8 mouse cellular contexts compared by ENCODE assay signal in the genomic region with DNA sequence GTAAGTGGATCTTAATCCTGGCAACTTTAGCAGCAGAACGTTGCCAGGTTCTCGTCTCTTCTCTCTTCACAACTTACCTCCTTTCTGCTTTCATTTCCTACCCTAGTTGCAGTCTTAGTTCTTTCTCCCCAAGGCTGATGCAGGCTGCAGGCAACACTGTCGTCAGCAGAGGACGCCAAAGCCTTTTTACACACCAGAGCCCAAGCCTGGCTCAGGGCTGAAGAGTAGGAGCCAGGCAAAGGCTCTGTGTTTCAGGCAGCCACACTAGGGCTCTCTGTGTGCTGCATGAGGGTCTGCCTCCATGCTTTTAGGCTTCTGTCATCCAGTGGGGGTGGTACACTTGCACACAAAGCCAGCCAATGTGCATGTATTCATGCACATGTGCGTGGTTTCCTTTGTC. TPM values are rescaled to one million over a fixed set of nuclear protein-coding genes. Genes with fewer than 3 reads are reported as not detected.
DNase-seq lines count a peak whose midpoint lies in the region; ATAC-seq and TF ChIP-seq lines count a peak whose summit lies in the region.

No protein-coding gene starts in this region.

- H3K9ac ChIP-seq in kidney, postnatal 0 days (ENCODE audit: low read depth, low read length), result no peak overlapping the region
- H3K9ac ChIP-seq in kidney, embryonic 15.5 days, result no peak overlapping the region
- H3K9ac ChIP-seq in embryonic facial prominence, embryonic 11.5 days (replicated peaks; ENCODE audit: low read length), result no peak overlapping the region
- no peak overlapping the region for H3K9ac ChIP-seq in midbrain, embryonic 14.5 days (replicated peaks; ENCODE audit: low read length)

- no peak for ATAC-seq in kidney, postnatal 0 days (replicated peaks; ENCODE audit: low FRiP score, low read depth)
- ATAC-seq in kidney, embryonic 15.5 days (replicated peaks; ENCODE audit: low FRiP score), result no peak
- no peak for ATAC-seq in embryonic facial prominence, embryonic 11.5 days (replicated peaks; ENCODE audit: insufficient number of reproducible peaks, low FRiP score, low TSS enrichment, low read depth)
- peak; percentile 46; the same call in 1 of the 2 replicates for ATAC-seq in midbrain, embryonic 14.5 days (ENCODE audit: low FRiP score, low TSS enrichment)

- peak; percentile 86 for TF ChIP-seq CTCF in kidney, postnatal 0 days (IDR thresholded peaks at IDR 0.05; ENCODE audit: low read depth)

- no peaks in the 10 kb centered on the region for H3K9me3 ChIP-seq in kidney, postnatal 0 days (replicated peaks; ENCODE audit: low read length)
- no peaks in the 10 kb centered on the region for H3K9me3 ChIP-seq in kidney, embryonic 15.5 days (replicated peaks)
- no peaks in the 10 kb centered on the region for H3K9me3 ChIP-seq in embryonic facial prominence, embryonic 11.5 days (replicated peaks; ENCODE audit: control insufficient read depth, low read length)
- H3K9me3 ChIP-seq in midbrain, embryonic 14.5 days (ENCODE audit: control insufficient read depth, low read length), result no peaks in the 10 kb centered on the region

- no peaks in the 10 kb centered on the region for H3K36me3 ChIP-seq in kidney, postnatal 0 days (ENCODE audit: insufficient read depth, low read length)
- no peaks in the 10 kb centered on the region for H3K36me3 ChIP-seq in kidney, embryonic 15.5 days
- no peaks in the 10 kb centered on the region for H3K36me3 ChIP-seq in embryonic facial prominence, embryonic 11.5 days (replicated peaks; ENCODE audit: control insufficient read depth, insufficient read depth, low read depth, low read length)
- H3K36me3 ChIP-seq in midbrain, embryonic 14.5 days (ENCODE audit: control insufficient read depth, insufficient read depth, low read length), result no peaks in the 10 kb centered on the region

- H3K27ac ChIP-seq in kidney, postnatal 0 days, result no peak overlapping the region
- no peak overlapping the region for H3K27ac ChIP-seq in kidney, embryonic 15.5 days
- H3K27ac ChIP-seq in embryonic facial prominence, embryonic 11.5 days (replicated peaks; ENCODE audit: low read depth, low read length), result no peak overlapping the region
- no peak overlapping the region for H3K27ac ChIP-seq in midbrain, embryonic 14.5 days (replicated peaks; ENCODE audit: low read depth, low read length)

- no peaks in the 10 kb centered on the region for H3K27me3 ChIP-seq in kidney, postnatal 0 days (ENCODE audit: insufficient read depth, low read length)
- no peaks in the 10 kb centered on the region for H3K27me3 ChIP-seq in kidney, embryonic 15.5 days
- H3K27me3 ChIP-seq in embryonic facial prominence, embryonic 11.5 days (ENCODE audit: control insufficient read depth, insufficient read depth, low read length), result no peaks in the 10 kb centered on the region
- no peaks in the 10 kb centered on the region for H3K27me3 ChIP-seq in midbrain, embryonic 14.5 days (ENCODE audit: control insufficient read depth, insufficient read depth, low read length)

- H3K4me2 ChIP-seq in kidney, postnatal 0 days (ENCODE audit: low read length), result no peak overlapping the region
- no peak overlapping the region for H3K4me2 ChIP-seq in kidney, embryonic 15.5 days
- no peak overlapping the region for H3K4me2 ChIP-seq in embryonic facial prominence, embryonic 11.5 days (ENCODE audit: low read depth, low read length)
- H3K4me2 ChIP-seq in midbrain, embryonic 14.5 days (ENCODE audit: low read length), result no peak overlapping the region

- H3K4me1 ChIP-seq in kidney, postnatal 0 days (replicated peaks; ENCODE audit: insufficient read depth, low read length), result no peaks in the 10 kb centered on the region
- peaks cover 5% of the 10 kb centered on the region; the same call in 1 of the 2 replicates for H3K4me1 ChIP-seq in kidney, embryonic 15.5 days
- H3K4me1 ChIP-seq in embryonic facial prominence, embryonic 11.5 days (ENCODE audit: control insufficient read depth, insufficient read depth, low read length), result no peaks in the 10 kb centered on the region
- H3K4me1 ChIP-seq in midbrain, embryonic 14.5 days (ENCODE audit: control insufficient read depth, insufficient read depth, low read length), result no peaks in the 10 kb centered on the region

- DNase-seq in kidney, postnatal 0 days (ENCODE audit: low spot score), result peak; percentile 78
- peak; percentile 60 for DNase-seq in ZHBTc4 (ENCODE audit: low read depth, low spot score)
- DNase-seq in embryonic facial prominence, embryonic 11.5 days (ENCODE audit: low spot score), result peak; percentile 68
- peak; percentile 44 for DNase-seq in layer of hippocampus, adult 9-10 months (ENCODE audit: low spot score)
- DNase-seq in midbrain, embryonic 14.5 days, result peak; percentile 89
- DNase-seq in urinary bladder, postnatal 14 days (ENCODE audit: low spot score), result no peak
- no peak for DNase-seq in ovary, adult 18-20 months (ENCODE audit: low spot score)

- H3K4me3 ChIP-seq in kidney, postnatal 0 days (replicated peaks; ENCODE audit: low read depth, low read length), result no peak overlapping the region
- H3K4me3 ChIP-seq in kidney, embryonic 15.5 days (replicated peaks), result no peak overlapping the region
- no peak overlapping the region for H3K4me3 ChIP-seq in embryonic facial prominence, embryonic 11.5 days (ENCODE audit: low read depth, low read length)
- no peak overlapping the region for H3K4me3 ChIP-seq in midbrain, embryonic 14.5 days (replicated peaks; ENCODE audit: low read depth, low read length)

- WGBS in kidney, postnatal 0 days, result 24% methylated on average over 5 of the region's 5 CpGs
- WGBS in kidney, embryonic 15.5 days, result 27% methylated on average over 5 of the region's 5 CpGs
- 32% methylated on average over 5 of the region's 5 CpGs for WGBS in embryonic facial prominence, embryonic 11.5 days
- WGBS in midbrain, embryonic 14.5 days, result 24% methylated on average over 5 of the region's 5 CpGs

RNA-seq across cellular contexts. Expression of a gene that starts 17.3 kb away (rescaled TPM):
- polyA plus RNA-seq in kidney, postnatal 0 days (2015; fragmentation: Nextera tagmentation; extraction: Ambion mirVana), result 60.9 and 62.2 TPM in 2 replicates
- polyA plus RNA-seq in kidney, embryonic 15.5 days (2015; fragmentation: Nextera tagmentation; extraction: Ambion mirVana), result 33.2 and 39.7 TPM in 2 replicates
- polyA plus RNA-seq in embryonic facial prominence, embryonic 11.5 days (2014; fragmentation: Nextera tagmentation; extraction: Ambion mirVana), result 11.0 and 13.6 TPM in 2 replicates
- 2.7 and 5.6 TPM in 2 replicates for polyA plus RNA-seq in midbrain, embryonic 14.5 days (2014; fragmentation: Nextera tagmentation; extraction: Ambion mirVana)

RNA-seq across cellular contexts. Expression of a gene that starts 40.0 kb away (rescaled TPM):
- polyA plus RNA-seq in kidney, postnatal 0 days (2015; fragmentation: Nextera tagmentation; extraction: Ambion mirVana), result not detected in 2 replicates
- not detected in 2 replicates for polyA plus RNA-seq in kidney, embryonic 15.5 days (2015; fragmentation: Nextera tagmentation; extraction: Ambion mirVana)
- not detected in 2 replicates for polyA plus RNA-seq in embryonic facial prominence, embryonic 11.5 days (2014; fragmentation: Nextera tagmentation; extraction: Ambion mirVana)
- not detected in 2 replicates for polyA plus RNA-seq in midbrain, embryonic 14.5 days (2014; fragmentation: Nextera tagmentation; extraction: Ambion mirVana)

Comparison
In these comparisons a context has a peak if more than half of its experiments do, and no peak if none do; other contexts are left out.
1. DNase-seq: peak in kidney, postnatal 0 days (single experiment), ZHBTc4 (single experiment), embryonic facial prominence, embryonic 11.5 days (single experiment), layer of hippocampus, adult 9-10 months (single experiment) and midbrain, embryonic 14.5 days (single experiment); none in urinary bladder, postnatal 14 days (single experiment) and ovary, adult 18-20 months (single experiment).